Mouse (Mus musculus): ENCODE data around the gene Tgfbrap1. TPM values are rescaled to one million over a fixed set of nuclear protein-coding genes. Genes with fewer than 3 reads are reported as not detected.

Gene Tgfbrap1
- total RNA-seq, 2 experiments from 2014 or later, result 15.2 to 17.0 TPM

GRCm38 (mm10) chr1:43117435-43117834, 19.0 kb upstream of the Tgfbrap1 start:
- no peak for DNase-seq (ENCODE audit: low spot score in 2 of 2)

- DNase-seq (ENCODE audit: low spot score in 2 of 2), result peak; percentile 42 to 50
Observed at GRCm38 (mm10) chr1:43112882-43113281, 14.4 kb upstream of the Tgfbrap1 start.

- peak in 1 of 2 experiments; percentile 55 for DNase-seq (ENCODE audit: low spot score in 2 of 2)
Observed at GRCm38 (mm10) chr1:43110556-43110955, 12.1 kb upstream of the Tgfbrap1 start.

- no peak for DNase-seq (ENCODE audit: low spot score in 2 of 2)
Observed at GRCm38 (mm10) chr1:43108729-43109128, 10.3 kb upstream of the Tgfbrap1 start.

GRCm38 (mm10) chr1:43094206-43094605, 4.2 kb downstream of the Tgfbrap1 start:
- DNase-seq (ENCODE audit: low spot score in 2 of 2), result no peak

- DNase-seq (ENCODE audit: low spot score in 2 of 2), result peak; percentile 39 to 64
Observed at GRCm38 (mm10) chr1:43092056-43093015, 6.1 kb downstream of the Tgfbrap1 start.

- no peak for DNase-seq (ENCODE audit: low spot score in 2 of 2)
Observed at GRCm38 (mm10) chr1:43091306-43092055, 7.0 kb downstream of the Tgfbrap1 start.

GRCm38 (mm10) chr1:43090418-43090817, 8.0 kb downstream of the Tgfbrap1 start:
- DNase-seq (ENCODE audit: low spot score in 2 of 2), result no peak

GRCm38 (mm10) chr1:43082946-43083345, 15.5 kb downstream of the Tgfbrap1 start:
- DNase-seq (ENCODE audit: low spot score in 2 of 2), result no peak

GRCm38 (mm10) chr1:43078124-43078523, 20.3 kb downstream of the Tgfbrap1 start:
- no peak for DNase-seq (ENCODE audit: low spot score in 2 of 2)

GRCm38 (mm10) chr1:43074791-43075190, 23.6 kb downstream of the Tgfbrap1 start:
- DNase-seq (ENCODE audit: low spot score in 2 of 2), result no peak

GRCm38 (mm10) chr1:43072561-43072960, 25.9 kb downstream of the Tgfbrap1 start:
- DNase-seq (ENCODE audit: low spot score in 2 of 2), result no peak

- DNase-seq (ENCODE audit: low spot score in 2 of 2), result no peak
Observed at GRCm38 (mm10) chr1:43072028-43072427, 26.4 kb downstream of the Tgfbrap1 start.

GRCm38 (mm10) chr1:43070726-43071125, 27.7 kb downstream of the Tgfbrap1 start:
- no peak for DNase-seq (ENCODE audit: low spot score in 2 of 2)

GRCm38 (mm10) chr1:43067551-43067950, 30.9 kb downstream of the Tgfbrap1 start:
- DNase-seq (ENCODE audit: low spot score in 2 of 2), result no peak

GRCm38 (mm10) chr1:43066573-43066972, 31.9 kb downstream of the Tgfbrap1 start:
- no peak for DNase-seq (ENCODE audit: low spot score in 2 of 2)

- peak; percentile 35 to 56 for DNase-seq (ENCODE audit: low spot score in 2 of 2)
Observed at GRCm38 (mm10) chr1:43065615-43066310, 32.7 kb downstream of the Tgfbrap1 start.

- no peak for DNase-seq (ENCODE audit: low spot score in 2 of 2)
Observed at GRCm38 (mm10) chr1:43051903-43052302, 46.5 kb downstream of the Tgfbrap1 start.

GRCm38 (mm10) chr1:43047811-43048210, 50.6 kb downstream of the Tgfbrap1 start:
- DNase-seq (ENCODE audit: low spot score in 2 of 2), result no peak

GRCm38 (mm10) chr1:43046990-43047389, 51.4 kb downstream of the Tgfbrap1 start:
- DNase-seq (ENCODE audit: low spot score in 2 of 2), result no peak
